Mouse (Mus musculus) megakaryocyte-erythroid progenitor cell, adult 5-6 weeks (primary cell): ENCODE measurements around the gene Pou2af1. TPM values are rescaled to one million over a fixed set of nuclear protein-coding genes. Genes with fewer than 3 reads are reported as not detected.

Experiments used
- ATAC-seq: replicated peaks from 2 replicates; pipeline ENCODE4 v1.8.0; 2016; ENCODE audit warnings: mild to moderate bottlenecking, inconsistent platforms; ENCODE audit not compliant: severe bottlenecking, poor library complexity, low FRiP score, low TSS enrichment
- total RNA-seq, 2 experiments: library from RNA; stranded (forward) in 1 of 2; stranded (reverse) in 1 of 2; fragments of 200-1000, 215-1000 nt in 1 of 2; fragments of >200 nt in 1 of 2; fragmentation: Nextera tagmentation in 1 of 2; gene quantifications; 2 replicates each; pipeline ENCODE4 v1.2.3; 2014 to 2017

Pou2af1 gene
- total RNA-seq (2014; fragmentation: Nextera tagmentation), result 0.92 and 9.3 TPM in 2 replicates
- total RNA-seq (2017), result 0.66 TPM in 1 of 2 replicates, not detected in the other

DNA sequence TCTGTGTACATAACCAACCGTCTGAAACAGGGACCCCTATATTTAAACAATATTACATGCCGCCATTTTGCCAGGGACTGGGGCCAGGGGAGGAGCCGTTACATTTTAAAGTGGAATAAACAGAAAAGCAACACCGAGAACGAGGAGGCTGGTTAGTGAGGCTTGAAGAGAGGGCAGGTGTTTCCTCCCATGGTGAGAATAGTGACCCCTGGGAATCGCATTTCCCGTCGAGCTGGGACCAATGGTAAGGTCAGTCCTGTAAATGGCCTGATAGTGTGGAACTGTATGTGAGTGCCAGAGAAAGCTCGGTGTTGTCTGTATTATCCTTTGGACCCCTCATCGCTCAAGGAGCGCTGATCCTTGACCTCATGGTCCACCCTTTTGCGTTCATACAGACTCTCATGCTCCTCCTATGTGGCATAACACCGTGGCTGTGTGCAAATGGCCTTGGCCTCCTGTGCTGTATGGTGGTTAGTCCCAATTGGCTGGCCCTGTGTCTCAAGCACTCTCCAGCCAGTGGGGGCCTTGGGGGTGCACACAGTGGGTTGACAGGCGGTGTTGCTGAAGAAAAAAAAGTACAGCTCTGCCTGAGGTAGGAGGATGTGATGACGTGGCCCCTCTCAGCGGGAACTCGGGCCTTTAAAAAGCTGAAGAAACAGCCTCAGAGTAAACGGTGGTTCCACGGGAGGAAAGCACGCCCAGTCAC is at the start of gene Pou2af1:
Gene Pou2af1 (plus strand): TSS at position 686 of the 706 bp plus-strand sequence.
- ATAC-seq, result no peak

DNA sequence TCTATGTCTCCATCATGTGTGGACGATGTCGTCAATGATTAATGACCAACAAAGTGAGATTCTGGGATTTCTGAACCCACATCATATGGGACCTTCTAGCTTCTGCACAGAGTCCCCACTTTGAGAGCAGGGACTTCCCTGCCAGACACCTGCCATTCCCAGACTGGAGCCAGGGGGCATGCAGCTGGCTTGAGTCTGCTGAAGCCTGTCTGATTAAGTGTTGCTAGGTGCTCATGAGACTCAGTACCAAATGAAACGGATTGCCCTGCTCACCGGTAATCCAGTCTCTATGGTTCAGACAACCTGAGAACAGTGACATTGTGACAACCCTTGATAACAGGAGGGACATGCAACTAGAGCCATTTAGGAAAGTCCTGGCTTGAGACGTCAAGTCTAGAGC is 49.5 kb upstream of the Pou2af1 start:
- ATAC-seq, result no peak

DNA sequence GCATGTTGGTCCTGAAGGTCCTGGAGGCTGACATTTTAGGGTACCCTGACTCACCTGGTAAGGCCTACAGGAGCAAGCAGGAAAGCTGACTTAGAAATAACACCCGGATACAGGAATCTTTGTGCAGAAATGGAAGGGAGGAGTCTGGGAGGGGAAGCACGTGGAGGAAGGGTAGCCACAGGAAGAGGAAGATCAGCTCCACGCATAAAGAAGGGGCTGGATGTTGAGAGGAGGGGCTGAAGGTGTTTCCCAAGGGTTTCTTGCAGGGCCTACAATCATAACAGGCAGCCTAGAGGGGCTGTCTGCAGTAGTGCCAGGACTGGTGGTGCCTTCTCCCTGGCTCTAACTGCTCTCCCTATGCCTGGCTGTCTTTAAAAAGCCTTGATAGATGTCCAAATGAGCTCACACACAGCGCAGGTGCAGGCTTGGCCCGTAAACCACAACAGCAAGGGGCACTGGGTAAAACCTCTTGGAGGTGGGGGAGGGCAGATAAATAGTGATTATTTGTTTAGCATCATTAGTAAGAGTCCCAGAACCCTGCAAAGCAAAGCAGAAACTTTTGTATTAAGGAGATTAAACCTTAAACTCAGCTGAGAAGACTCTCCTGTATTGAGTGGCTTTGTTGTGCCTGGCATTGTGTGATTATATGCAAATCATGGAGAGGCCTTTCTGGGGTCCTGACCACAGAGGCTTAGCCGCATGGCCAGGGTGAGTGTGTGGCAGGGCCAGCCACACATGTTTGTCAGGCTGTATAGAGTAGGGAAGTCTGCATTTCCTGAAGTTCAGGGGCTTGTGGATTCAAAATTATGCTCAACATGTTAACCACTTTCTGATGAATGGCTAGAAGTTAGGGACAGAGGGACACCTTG is 48.0 kb upstream of the Pou2af1 start, which contains the start of gene Gm32742:
Gene Gm32742 (minus strand): TSS at position 206 of the 869 bp plus-strand sequence.
- no peak; the same call in 1 of the 2 replicates for ATAC-seq

DNA sequence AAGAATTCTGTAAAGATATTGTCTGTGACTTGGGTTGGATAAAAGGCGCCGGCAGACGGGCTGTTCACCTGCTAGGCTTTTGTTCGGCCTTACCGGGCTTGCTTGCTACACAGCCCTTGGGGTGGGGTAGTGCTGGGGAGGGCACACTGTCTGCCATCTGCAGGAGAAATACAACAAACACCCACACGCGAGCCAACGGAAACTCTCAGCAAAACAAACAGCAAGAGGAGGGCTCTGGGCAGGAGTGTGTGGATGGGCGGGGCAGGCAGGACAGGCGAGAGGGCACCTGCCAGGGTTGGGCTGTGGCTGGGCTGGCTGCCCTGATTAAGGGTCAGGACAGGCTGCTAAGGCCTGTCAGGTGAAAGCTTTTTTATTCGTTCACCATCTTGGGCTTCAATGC is 45.6 kb upstream of the Pou2af1 start:
- ATAC-seq, result peak; percentile 55; the same call in 1 of the 2 replicates

DNA sequence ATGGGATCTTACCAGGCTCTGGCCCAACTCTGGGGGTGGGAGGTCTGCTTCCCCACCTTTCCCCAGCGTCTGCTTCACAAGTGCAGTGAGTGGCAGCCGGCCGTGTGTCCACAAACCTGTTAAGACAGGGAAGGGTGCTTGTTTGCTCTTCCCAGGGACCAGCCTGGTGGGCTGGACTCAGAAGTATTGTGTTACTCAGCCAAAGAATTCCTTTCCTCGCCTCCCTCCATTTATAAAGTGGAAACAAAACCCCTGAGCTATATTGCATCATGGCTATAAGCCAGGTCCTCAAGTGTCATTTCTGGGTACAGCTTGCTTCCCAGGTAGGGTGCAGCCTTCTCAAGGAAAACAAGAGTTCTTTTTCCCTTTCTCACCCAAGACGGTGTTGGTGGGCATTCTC is 44.8 kb upstream of the Pou2af1 start:
- ATAC-seq, result no peak

DNA sequence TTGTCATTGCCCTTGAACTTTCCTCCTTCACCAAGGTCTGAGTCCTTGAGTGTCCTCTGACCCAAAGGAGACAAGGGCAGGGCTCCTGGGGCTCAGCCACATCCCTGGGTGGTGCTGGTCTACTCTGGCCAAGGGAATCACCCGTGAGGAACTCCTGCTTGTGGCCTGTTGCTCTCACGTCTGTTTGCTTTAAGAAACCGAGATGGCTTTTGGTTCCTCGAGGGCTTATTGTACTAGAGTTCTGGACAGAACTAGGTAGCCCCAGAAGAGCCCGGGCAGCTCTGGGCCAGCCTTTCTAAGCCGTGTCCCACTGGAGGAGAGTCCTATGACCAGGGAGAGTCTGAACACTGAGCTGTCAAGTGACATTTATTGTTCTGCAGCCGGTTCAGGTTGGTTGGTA is 44.4 kb upstream of the Pou2af1 start:
- ATAC-seq, result no peak

DNA sequence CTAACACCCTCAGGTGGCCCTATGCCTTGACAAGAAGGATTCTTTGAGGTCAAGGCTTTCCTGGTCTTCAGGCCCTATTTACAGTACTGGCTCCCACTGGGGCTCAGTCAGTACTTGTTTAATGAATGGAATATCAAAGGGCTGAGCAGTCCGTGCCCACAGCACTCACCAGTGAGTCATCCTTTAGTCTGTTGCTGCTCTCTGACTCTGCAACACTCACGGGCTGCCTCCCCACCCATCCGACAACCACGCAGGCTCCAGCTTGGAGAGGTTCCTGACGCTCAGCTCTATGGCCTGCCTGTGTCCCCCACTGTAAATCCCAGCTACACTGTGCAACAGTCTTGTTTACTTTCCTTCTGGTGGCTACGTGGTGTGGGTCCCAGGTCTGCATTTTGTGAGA is 43.2 kb upstream of the Pou2af1 start:
- no peak for ATAC-seq

DNA sequence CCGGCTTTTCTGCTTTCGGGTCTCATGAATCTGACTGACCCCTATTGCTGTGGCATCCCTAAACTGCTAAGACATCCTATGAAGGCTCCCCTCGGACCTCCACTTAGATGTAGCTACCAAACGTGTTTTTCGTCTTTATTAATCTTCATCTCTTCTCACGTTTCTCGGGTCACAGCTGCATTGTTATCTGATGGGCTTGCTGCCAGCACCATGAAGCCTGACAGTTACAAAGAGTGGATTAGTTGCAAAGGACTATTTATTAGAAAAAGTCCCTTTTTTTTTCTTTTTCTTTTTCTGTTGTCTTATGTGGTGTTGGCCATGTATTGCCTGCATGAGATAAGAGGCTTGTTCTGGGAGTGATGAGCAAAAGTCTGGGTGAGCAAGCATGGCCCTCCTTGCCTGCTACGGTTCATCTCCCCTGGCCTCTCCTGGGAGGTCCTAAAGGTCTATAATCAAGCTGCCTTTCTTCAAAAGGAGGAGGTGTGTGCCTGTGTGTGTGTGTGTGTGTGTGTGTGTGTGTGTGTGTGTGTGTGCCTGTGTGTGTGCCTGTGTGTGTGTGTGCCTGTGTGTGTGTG is 38.5 kb upstream of the Pou2af1 start:
- ATAC-seq, result peak; percentile 86

DNA sequence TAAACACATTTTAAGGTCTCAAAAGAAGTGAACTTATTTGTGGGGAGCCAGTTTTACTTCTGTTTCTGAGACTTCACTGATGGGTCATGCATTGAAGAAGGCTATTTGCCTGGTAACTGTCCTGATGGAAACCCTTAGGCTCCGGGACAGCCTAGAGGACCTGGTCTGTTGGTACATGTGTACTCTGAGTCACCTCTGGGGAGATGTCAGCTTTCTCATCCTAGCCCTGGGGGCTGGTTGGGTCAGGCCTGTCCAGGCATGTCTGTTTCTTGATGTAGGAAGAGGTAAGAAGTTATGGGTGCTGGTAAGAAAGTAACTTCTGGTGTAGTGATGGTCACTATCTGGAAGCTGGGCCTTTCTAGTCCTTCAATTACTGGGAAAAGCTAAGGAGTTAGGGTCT is 37.8 kb upstream of the Pou2af1 start:
- no peak for ATAC-seq

DNA sequence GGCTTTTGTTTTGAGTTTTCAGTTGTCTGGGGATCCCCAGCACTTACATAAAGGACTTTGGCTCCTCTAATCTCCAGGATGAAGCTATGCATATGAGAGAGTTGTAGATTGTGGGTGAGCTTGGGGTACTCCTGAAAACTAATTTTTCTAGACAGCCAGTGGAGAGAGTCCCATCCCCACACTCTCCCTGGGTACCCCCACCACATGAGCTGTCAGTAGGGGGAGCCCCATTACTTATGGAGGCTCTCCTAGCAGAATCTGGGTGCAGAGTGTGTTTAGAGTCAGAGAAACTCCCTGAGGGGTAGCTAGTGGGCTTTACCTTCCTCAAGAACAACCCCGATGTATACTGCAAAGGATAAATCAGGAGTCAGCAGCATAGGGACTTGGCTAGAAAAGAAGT is 35.2 kb upstream of the Pou2af1 start:
- no peak for ATAC-seq

DNA sequence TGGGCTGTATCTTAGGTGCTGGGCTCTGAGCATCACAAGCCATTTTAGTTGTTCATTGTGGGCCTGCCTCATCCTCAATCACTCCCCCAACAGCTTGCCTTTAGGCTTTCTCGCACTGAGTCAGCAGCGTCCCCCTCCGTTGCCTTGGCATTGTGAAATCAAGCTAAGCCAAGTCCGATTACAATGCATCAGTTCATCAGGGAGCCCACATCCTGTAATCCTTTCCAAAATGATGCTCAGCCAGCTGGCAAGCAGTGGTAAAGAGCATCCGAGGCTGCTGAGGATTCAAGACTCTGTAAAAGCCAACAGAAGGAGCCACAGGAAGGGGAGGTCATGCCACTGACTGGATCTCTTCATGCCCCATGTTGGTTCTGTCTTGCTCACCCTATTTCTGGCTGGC is 32.9 kb upstream of the Pou2af1 start:
- no peak for ATAC-seq

DNA sequence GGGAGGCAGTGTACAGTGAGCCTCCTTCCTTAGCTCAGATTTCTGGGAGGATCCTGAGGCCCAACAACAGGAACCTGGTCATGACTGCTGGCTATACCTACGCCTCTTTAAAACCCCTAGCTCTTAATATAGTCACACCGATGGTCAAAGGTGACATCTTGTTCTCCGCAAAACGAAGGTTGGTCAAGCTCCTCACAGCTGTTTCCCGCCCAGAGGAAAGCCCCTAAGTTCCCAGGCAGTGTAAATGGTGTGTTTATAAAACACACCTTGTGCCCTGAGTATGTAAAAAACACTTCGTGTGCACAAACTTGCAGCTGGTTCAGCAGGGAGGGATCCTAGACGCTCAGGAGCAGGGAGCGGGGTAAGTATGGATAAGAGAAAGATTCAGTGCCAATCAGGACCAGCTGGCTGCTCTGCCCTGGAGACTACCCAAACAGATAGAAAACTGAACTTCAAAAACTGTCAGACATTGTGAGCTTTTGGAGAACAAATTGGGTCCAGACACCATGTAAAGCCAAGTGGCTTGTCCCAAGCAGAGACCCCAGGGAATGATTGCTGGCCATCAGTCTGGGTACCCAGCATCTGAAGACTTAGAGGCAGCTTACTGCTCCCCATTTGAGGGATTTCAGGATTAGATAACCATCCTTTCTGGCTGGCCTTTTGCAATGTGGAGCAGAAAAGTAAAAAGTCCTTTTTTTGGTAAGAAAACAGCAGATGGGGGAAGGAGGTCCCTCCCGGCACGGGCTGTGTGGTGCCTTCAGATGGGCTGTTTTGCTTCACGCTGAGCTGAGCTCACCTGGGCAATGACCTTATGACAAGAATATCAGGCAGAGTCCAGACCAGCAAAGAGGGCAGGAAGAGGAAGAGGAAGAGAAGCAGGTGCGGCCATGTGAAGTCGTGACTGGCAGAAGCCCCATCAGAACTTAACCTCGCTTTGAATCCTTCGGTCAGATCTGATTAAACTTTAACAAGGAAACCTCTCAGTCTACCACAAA is 30.5 kb upstream of the Pou2af1 start:
- ATAC-seq, result no peak

DNA sequence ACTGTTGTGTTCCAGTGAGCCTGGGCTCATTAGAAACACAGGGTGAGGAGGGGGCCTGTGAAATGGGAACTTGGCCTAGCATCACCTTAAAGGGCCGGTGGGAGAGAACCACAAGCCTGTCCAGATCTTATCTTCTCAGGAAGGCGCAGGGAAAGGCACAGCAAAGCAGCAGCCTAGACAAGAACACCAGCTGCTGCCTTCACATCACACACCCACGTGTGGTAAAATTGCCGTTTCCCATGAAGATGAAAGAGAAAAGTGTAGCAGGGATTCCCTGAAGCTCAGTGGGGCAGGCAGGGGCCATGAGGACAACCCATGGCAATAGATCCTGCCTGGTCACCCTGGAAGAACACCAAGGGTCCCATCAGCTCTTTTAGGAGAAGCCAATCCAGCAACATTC is 28.1 kb upstream of the Pou2af1 start:
- ATAC-seq, result no peak

DNA sequence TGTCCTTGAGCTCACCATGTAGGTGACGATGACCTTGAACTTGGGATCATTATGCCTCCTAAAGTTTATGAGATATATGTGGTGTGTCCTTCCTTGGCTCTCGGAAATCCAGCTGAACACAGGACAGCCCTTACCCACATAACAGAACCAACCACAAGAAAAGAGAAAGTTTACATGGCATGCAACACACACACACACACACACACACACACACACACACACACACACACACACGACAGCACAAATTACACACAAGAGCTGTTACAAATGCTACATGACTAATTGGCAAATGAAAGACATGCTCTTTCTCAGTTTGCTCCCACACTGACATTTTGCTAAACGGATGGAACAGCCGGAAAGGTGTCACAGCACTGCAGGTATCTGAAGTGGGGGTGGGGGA is 27.6 kb upstream of the Pou2af1 start:
- no peak for ATAC-seq

DNA sequence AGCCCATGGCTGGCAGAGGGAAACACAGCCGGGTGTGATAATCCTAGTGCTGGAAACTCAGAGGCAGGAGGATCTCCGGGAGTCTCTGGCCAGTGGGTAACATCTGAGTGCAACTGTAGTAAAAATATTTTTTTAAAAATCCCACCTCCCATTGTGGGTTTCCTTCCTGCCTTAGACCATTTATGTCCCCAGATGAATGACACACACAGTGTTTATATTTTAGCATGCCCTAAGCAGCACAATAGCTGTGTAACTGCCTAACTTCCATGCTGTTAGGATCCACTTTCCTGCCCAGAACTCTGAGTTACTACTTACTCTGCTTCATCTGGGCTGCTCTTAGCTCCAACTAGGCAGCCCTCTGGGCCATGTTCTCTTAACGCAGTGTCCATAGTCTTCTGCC is 22.9 kb upstream of the Pou2af1 start:
- ATAC-seq, result no peak

DNA sequence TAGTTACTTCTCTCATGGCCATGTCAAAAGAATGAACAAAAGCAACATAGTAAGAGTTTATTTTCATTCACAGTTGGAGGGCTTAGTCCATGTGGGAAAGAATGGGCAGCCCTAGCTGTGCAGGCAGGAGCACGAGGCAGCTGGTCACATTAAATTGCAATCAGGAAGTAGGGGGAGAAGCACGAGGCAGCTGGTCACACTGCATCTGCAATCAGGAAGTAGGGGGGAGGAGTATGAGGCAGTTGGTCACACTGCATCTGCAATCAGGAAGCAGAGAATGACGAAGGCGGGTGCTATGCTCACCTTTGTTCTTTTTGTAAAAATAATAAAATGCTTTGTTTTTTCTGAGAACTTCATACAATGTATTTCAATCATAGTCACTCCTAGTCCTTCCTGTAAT is 18.7 kb upstream of the Pou2af1 start:
- ATAC-seq, result no peak

DNA sequence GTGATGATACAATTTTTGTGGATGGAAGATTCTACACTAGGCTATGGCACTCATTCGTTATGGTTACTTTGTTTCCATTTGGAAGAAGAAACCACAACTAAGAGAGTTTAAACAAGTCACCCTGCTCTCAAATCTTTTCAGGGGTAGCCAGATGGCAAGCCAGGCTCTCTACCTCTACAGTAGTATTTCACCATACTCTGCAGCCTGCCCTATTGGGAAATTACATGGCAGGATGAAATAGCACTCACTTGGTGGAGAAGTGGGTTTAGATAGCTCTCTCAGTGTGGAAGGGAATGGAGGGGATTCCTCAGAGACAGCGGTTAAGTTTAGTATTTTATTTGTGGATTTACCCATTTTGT is 4.6 kb upstream of the Pou2af1 start:
- ATAC-seq, result no peak

DNA sequence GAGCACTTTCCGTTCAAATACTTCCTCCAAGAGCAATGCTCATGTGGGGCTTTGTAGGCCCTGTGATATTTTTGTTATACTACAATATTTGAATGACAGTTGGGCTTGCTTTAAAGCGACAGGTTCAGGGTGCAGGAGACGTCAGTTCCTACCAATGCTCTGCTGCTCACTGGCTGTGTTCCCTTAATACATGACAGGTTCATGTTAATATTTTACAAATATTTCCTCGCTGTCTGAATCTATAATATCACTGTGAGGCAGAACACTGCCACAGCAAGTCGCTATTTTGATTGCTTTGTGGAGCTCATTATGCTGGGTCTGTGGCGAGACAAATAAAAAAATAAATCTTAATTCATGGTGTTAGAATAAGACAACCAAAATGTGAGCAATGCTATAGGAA is 2.3 kb upstream of the Pou2af1 start:
- ATAC-seq, result no peak

DNA sequence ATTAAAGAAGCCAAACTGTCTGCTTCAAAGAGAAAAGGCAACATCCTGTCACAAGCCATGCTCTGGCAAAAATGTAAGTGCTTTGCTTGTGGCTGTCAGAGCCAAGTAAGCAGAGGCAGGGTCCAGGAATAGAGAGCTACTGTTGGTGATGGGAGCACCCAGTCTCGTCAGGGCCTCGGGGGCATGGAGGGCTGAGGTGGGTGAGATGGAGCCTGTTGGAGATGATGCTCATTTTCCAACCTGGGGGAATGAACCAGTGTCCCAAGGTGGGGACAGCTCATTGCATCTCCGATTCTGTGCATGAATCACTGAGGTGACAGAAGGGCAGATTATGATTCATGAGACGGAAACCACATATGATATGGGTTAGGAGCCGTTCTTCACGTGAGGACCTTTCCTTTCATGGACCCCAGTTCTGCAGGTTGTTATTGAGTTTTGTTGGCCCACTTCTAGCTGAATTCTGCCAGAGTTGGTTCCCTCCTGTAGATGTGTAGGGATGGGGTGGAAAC is 275 bp downstream of the Pou2af1 start:
- no peak for ATAC-seq
